Mouse (Mus musculus): ENCODE data around the gene Aipl1.

GRCm38 (mm10) chr11:72055176-72055575, 17.9 kb upstream of the Aipl1 start:
- no peak for TF ChIP-seq POLR2A (IDR thresholded peaks at IDR 0.05; ENCODE audit: low read depth, low read length)
- no peak for TF ChIP-seq CTCF (conservative IDR thresholded peaks at IDR 0.05; ENCODE audit: insufficient read depth, insufficient read length, low read depth, low read length)
